In genomic region chr4:150898716-150899365, GRCm38 (mm10) we compare ENCODE assay signal across 9 mouse cellular contexts. TPM values are rescaled to one million over a fixed set of nuclear protein-coding genes. Genes with fewer than 3 reads are reported as not detected.
A peak's percentile ranks its signal among the peaks of the same experiment; 100 is the strongest.
DNase-seq lines count a peak whose midpoint lies in the region; ATAC-seq and TF ChIP-seq lines count a peak whose summit lies in the region.
"Had no signal": no experiment of that assay in that cellular context is flagged by ENCODE, and none has a peak within 500 bp of the region (broad histone marks: within the 10 kb centered on the region; RNA-seq: fewer than 3 reads in every experiment).

No protein-coding gene starts in this region.

- H3K4me2 ChIP-seq in forebrain, postnatal 0 days (ENCODE audit: low read depth) = no peak overlapping the region
- H3K4me2 ChIP-seq: limb, embryonic 15.5 days had no signal

- H3K27ac ChIP-seq in heart, embryonic 10.5 days = no peak overlapping the region
- H3K27ac ChIP-seq in bone marrow macrophage, adult 2 months (ENCODE audit: insufficient read depth, low read depth, low read length) = no peak overlapping the region
- no peak overlapping the region for H3K27ac ChIP-seq in forebrain, postnatal 0 days (ENCODE audit: low read depth, low read length)
- H3K27ac ChIP-seq in liver, adult 2 months (replicated peaks; ENCODE audit: insufficient read depth, low read depth, low read length) = no peak overlapping the region; the same call in 1 of the 2 replicates
- H3K27ac ChIP-seq: limb, embryonic 15.5 days had no signal

- no peak overlapping the region for H3K9ac ChIP-seq in forebrain, postnatal 0 days
- no peak overlapping the region for H3K9ac ChIP-seq in liver, adult 2 months (ENCODE audit: low read depth, low read length)
- H3K9ac ChIP-seq: limb, embryonic 15.5 days had no signal

- H3K4me3 ChIP-seq in heart, embryonic 10.5 days = no peak overlapping the region
- no peak overlapping the region for H3K4me3 ChIP-seq in bone marrow macrophage, adult 2 months (ENCODE audit: insufficient read depth, low read length)
- no peak overlapping the region for H3K4me3 ChIP-seq in forebrain, postnatal 0 days (ENCODE audit: low read depth, low read length)
- no peak overlapping the region for H3K4me3 ChIP-seq in liver, adult 2 months (ENCODE audit: insufficient read depth, low read depth, low read length)
- H3K4me3 ChIP-seq: limb, embryonic 15.5 days had no signal

- TF ChIP-seq CTCF in bone marrow macrophage, adult 2 months (IDR thresholded peaks at IDR 0.05; ENCODE audit: low read depth, low read length) = peak; percentile 67
- peak; percentile 95 for TF ChIP-seq CTCF in forebrain, postnatal 0 days (IDR thresholded peaks at IDR 0.05; ENCODE audit: low read depth)
- TF ChIP-seq CTCF in liver, adult 2 months (IDR thresholded peaks at IDR 0.05; ENCODE audit: low read depth, low read length) = peak; percentile 89

- 66% methylated on average over 13 of the region's 13 CpGs for WGBS in heart, embryonic 10.5 days
- WGBS in forebrain, postnatal 0 days = 61% methylated on average over 13 of the region's 13 CpGs
- WGBS in liver, adult 2 months = 39% methylated on average over 13 of the region's 13 CpGs

- peaks cover 21% of the 10 kb centered on the region for H3K4me1 ChIP-seq in heart, embryonic 10.5 days
- no peaks in the 10 kb centered on the region for H3K4me1 ChIP-seq in bone marrow macrophage, adult 2 months (ENCODE audit: control insufficient read depth, insufficient read depth, low read length)
- no peaks in the 10 kb centered on the region for H3K4me1 ChIP-seq in forebrain, postnatal 0 days (ENCODE audit: insufficient read depth)
- peaks cover 13% of the 10 kb centered on the region for H3K4me1 ChIP-seq in liver, adult 2 months (ENCODE audit: control insufficient read depth, insufficient read depth, low read length)
- H3K4me1 ChIP-seq: limb, embryonic 15.5 days had no signal

- no peaks in the 10 kb centered on the region for H3K9me3 ChIP-seq in heart, embryonic 10.5 days
- no peaks in the 10 kb centered on the region for H3K9me3 ChIP-seq in forebrain, postnatal 0 days (ENCODE audit: low read length)
- H3K9me3 ChIP-seq: limb, embryonic 15.5 days had no signal

- ATAC-seq in forebrain, postnatal 0 days = peak; percentile 63
- peak; percentile 86 for ATAC-seq in inflammation-experienced regulatory T-cells, adult 6 months

- no peaks in the 10 kb centered on the region for H3K27me3 ChIP-seq in heart, embryonic 10.5 days (ENCODE audit: insufficient read depth, poor library complexity, severe bottlenecking)
- H3K27me3 ChIP-seq in forebrain, postnatal 0 days (ENCODE audit: insufficient read depth, low read length) = no peaks in the 10 kb centered on the region
- H3K27me3 ChIP-seq in liver, adult 2 months (ENCODE audit: control insufficient read depth, insufficient read depth, low read length) = no peaks in the 10 kb centered on the region
- no peaks in the 10 kb centered on the region for H3K27me3 ChIP-seq in splenic B cell, adult 2 months (ENCODE audit: control insufficient read depth, insufficient read depth, low read length, poor library complexity, severe bottlenecking)
- H3K27me3 ChIP-seq: limb, embryonic 15.5 days had no signal

- peaks cover 77% of the 10 kb centered on the region for H3K36me3 ChIP-seq in heart, embryonic 10.5 days
- peaks cover 66% of the 10 kb centered on the region for H3K36me3 ChIP-seq in forebrain, postnatal 0 days (ENCODE audit: insufficient read depth)
- H3K36me3 ChIP-seq in liver, adult 2 months (ENCODE audit: control insufficient read depth, insufficient read depth, low read length) = peaks cover 10% of the 10 kb centered on the region
- H3K36me3 ChIP-seq in splenic B cell, adult 2 months (ENCODE audit: control insufficient read depth, insufficient read depth, low read length, poor library complexity, severe bottlenecking) = peaks cover 8% of the 10 kb centered on the region

- H3K79me2 ChIP-seq in liver, adult 2 months (ENCODE audit: control insufficient read depth, insufficient read depth, low read length) = no peaks in the 10 kb centered on the region

- no peak for TF ChIP-seq POLR2A in bone marrow macrophage, adult 2 months (IDR thresholded peaks at IDR 0.05; ENCODE audit: borderline replicate concordance, low read depth, low read length)
- no peak for TF ChIP-seq POLR2A in liver, adult 2 months (IDR thresholded peaks at IDR 0.05; ENCODE audit: extremely low read depth, insufficient read depth, low read length)

- DNase-seq in heart, adult 18-20 months = peak; percentile 63 to 86
- no peak for DNase-seq in heart, embryonic 10.5 days (ENCODE audit: low spot score)
- DNase-seq in forebrain, postnatal 0 days = peak; percentile 73
- peak; percentile 65 for DNase-seq in liver, adult 2 months (ENCODE audit: extremely low read depth, low read depth, low spot score)
- peak; percentile 69 for DNase-seq in neural tube, embryonic 10.5 days (ENCODE audit: extremely low spot score, low spot score)
- DNase-seq in splenic B cell, adult 2 months (ENCODE audit: low read depth, low spot score) = peak; percentile 82

RNA-seq across cellular contexts. Expression of gene Park7, which starts 15.4 kb away (rescaled TPM):
- total RNA-seq in heart, adult 18-20 months (2021) = 100 to 1,000 TPM; 270 to 278 TPM
- 403 and 488 TPM in 2 replicates for polyA plus RNA-seq in heart, embryonic 10.5 days (2016; fragmentation: Nextera tagmentation; extraction: Ambion mirVana)
- polyA plus RNA-seq in bone marrow macrophage, adult 2 months (2012; ENCODE audit: insufficient read depth, insufficient read length, missing spikeins) = 92.2 and 96.0 TPM in 2 replicates
- 197 and 258 TPM in 2 replicates for total RNA-seq in forebrain, postnatal 0 days (2014; rRNA removed)
- 439 and 481 TPM in 2 replicates for polyA plus RNA-seq in forebrain, postnatal 0 days (2015; fragmentation: Nextera tagmentation; extraction: Ambion mirVana)
- polyA plus RNA-seq in inflammation-experienced regulatory T-cells, adult 6 months (2017; shearing (Covaris generic)) = 100 to 1,000 TPM; 379 to 537 (median 522) TPM
- total RNA-seq in liver, adult 2 months (2014; rRNA removed) = 281 and 324 TPM in 2 replicates
- 148 and 191 TPM in 2 replicates for polyA plus RNA-seq in liver, adult 2 months (2012; rRNA removed)

RNA-seq across cellular contexts. Expression of gene Tnfrsf9, which starts 15.5 kb away (rescaled TPM):
- total RNA-seq in heart, adult 18-20 months (2021) = under 1 TPM; 0.12 to 0.46 TPM
- polyA plus RNA-seq in heart, embryonic 10.5 days (2016; fragmentation: Nextera tagmentation; extraction: Ambion mirVana) = 0.16 and 0.51 TPM in 2 replicates
- not detected in 2 replicates for polyA plus RNA-seq in bone marrow macrophage, adult 2 months (2012; ENCODE audit: insufficient read depth, insufficient read length, missing spikeins)
- total RNA-seq in forebrain, postnatal 0 days (2014; rRNA removed) = 0.19 and 1.2 TPM in 2 replicates
- 0.11 and 0.36 TPM in 2 replicates for polyA plus RNA-seq in forebrain, postnatal 0 days (2015; fragmentation: Nextera tagmentation; extraction: Ambion mirVana)
- polyA plus RNA-seq in inflammation-experienced regulatory T-cells, adult 6 months (2017; shearing (Covaris generic)) = 100 to 1,000 TPM; 101 to 158 (median 156) TPM
- total RNA-seq in liver, adult 2 months (2014; rRNA removed) = 0.07 and 0.09 TPM in 2 replicates
- polyA plus RNA-seq in liver, adult 2 months (2012; rRNA removed) = 0.05 and 0.15 TPM in 2 replicates

RNA-seq across cellular contexts. Expression of gene Errfi1, which starts 45.1 kb away (rescaled TPM):
- total RNA-seq in heart, adult 18-20 months (2021) = 10 to 100 TPM; 26.7 to 29.9 TPM
- 15.3 and 25.7 TPM in 2 replicates for polyA plus RNA-seq in heart, embryonic 10.5 days (2016; fragmentation: Nextera tagmentation; extraction: Ambion mirVana)
- polyA plus RNA-seq in bone marrow macrophage, adult 2 months (2012; ENCODE audit: insufficient read depth, insufficient read length, missing spikeins) = 8.7 TPM in 2 replicates
- 22.3 and 34.9 TPM in 2 replicates for total RNA-seq in forebrain, postnatal 0 days (2014; rRNA removed)
- polyA plus RNA-seq in forebrain, postnatal 0 days (2015; fragmentation: Nextera tagmentation; extraction: Ambion mirVana) = 16.5 and 17.2 TPM in 2 replicates
- polyA plus RNA-seq in inflammation-experienced regulatory T-cells, adult 6 months (2017; shearing (Covaris generic)) = 1 to 10 TPM; 3.2 to 4.5 (median 3.6) TPM
- total RNA-seq in liver, adult 2 months (2014; rRNA removed) = 589 and 661 TPM in 2 replicates
- 259 and 295 TPM in 2 replicates for polyA plus RNA-seq in liver, adult 2 months (2012; rRNA removed)

Comparison
In these comparisons a context has a peak if more than half of its experiments do, and no peak if none do; other contexts are left out.
1. RNA of gene Tnfrsf9, which starts 15.5 kb away (polyA plus RNA-seq): 101 to 158 TPM in inflammation-experienced regulatory T-cells, adult 6 months; 0.16 to 0.51 TPM in heart, embryonic 10.5 days, 0.11 to 0.36 TPM in forebrain, postnatal 0 days, not detected in bone marrow macrophage, adult 2 months and 0.05 to 0.15 TPM in liver, adult 2 months; every median in the first group is over 10 times any median in the second.
2. Peak in every context shown above with its lines, with median percentiles within 50 percentile points of each other: CTCF ChIP-seq.